Mouse (Mus musculus) ES-Bruce4 (cell line): ENCODE results near the gene Nexmif.

ENCODE experiments used
- CTCF ChIP-seq: IDR thresholded peaks from one replicate; pipeline ENCODE4 v1.8.1; 2011; ENCODE audit warnings: low read depth, low read length
- EP300 ChIP-seq: IDR thresholded peaks from 2 replicates; pipeline ENCODE4 v1.6.1; 2011; ENCODE audit warnings: low read depth, low read length; ENCODE audit not compliant: insufficient read depth
- POLR2A ChIP-seq: IDR thresholded peaks from one replicate; pipeline ENCODE4 v1.8.1; 2011; ENCODE audit warnings: low read length; ENCODE audit not compliant: insufficient read depth

- TF ChIP-seq POLR2A (no peak), EP300 (no peak), CTCF (no peak)
Observed at GRCm38 (mm10) chrX:104040276-104040675, 160.7 kb downstream of the Nexmif start.
